Mouse (Mus musculus) limb, embryonic 10.5 days (tissue): Measurements from ENCODE around the gene Epb41l4b. TPM values are rescaled to one million over a fixed set of nuclear protein-coding genes. Genes with fewer than 3 reads are reported as not detected.

ENCODE experiments used
- DNase-seq: peaks from one replicate; pipeline ENCODE4 v3.0.0-alpha.2; 2017; ENCODE audit warnings: low spot score
- H3K27ac ChIP-seq: fragments of 300-500 bp; sonication (generic); 2 replicates; pipeline ENCODE4 v1.5.1; 2016; ENCODE audit warnings: mild to moderate bottlenecking
- H3K27me3 ChIP-seq: fragments of 300-500 bp; sonication (generic); 2 replicates; pipeline ENCODE4 v1.6.1; 2016; ENCODE audit warnings: low read depth, mild to moderate bottlenecking; ENCODE audit not compliant: poor library complexity, severe bottlenecking
- H3K36me3 ChIP-seq: fragments of 300-500 bp; sonication (generic); 2 replicates; pipeline ENCODE4 v1.6.1; 2016; ENCODE audit warnings: mild to moderate bottlenecking, moderate library complexity
- H3K4me1 ChIP-seq: fragments of 300-500 bp; sonication (generic); 2 replicates; pipeline ENCODE4 v1.6.1; 2016
- H3K4me3 ChIP-seq: fragments of 300-500 bp; sonication (generic); 2 replicates; pipeline ENCODE4 v1.5.1; 2016; ENCODE audit warnings: mild to moderate bottlenecking, moderate library complexity
- H3K9me3 ChIP-seq: fragments of 300-500 bp; sonication (generic); replicated peaks from 2 replicates; pipeline ENCODE4 v1.6.1; 2016; ENCODE audit warnings: mild to moderate bottlenecking
- WGBS: fragments of 180-500 bp; shearing (Covaris S2); methylation state at CpG from one replicate; pipeline ENCODE4 v1.1.7; 2016; 5-methylcytosine and 5-hydroxymethylcytosine counted together
- polyA plus RNA-seq: library from polyadenylated mRNA; unstranded; fragments of >200 nt; fragmentation: Nextera tagmentation; extraction: Ambion mirVana; gene quantifications from 2 replicates; pipeline ENCODE4 v1.2.1, GENCODE M21; 2016

Gene Epb41l4b
- polyA plus RNA-seq, result 1.1 and 1.6 TPM in 2 replicates

GRCm38 (mm10) chr4:57143026-57143937 lies at the start of gene Epb41l4b:
Epb41l4b (minus strand) TSS chr4:57143437.
- peaks cover 35% of the 10 kb centered on the region for H3K4me1 ChIP-seq
- no peaks in the 10 kb centered on the region for H3K36me3 ChIP-seq
- DNase-seq, result peak; percentile 91
- WGBS, result 13% methylated on average over 126 of the region's 142 CpGs
- no peaks in the 10 kb centered on the region for H3K9me3 ChIP-seq
- H3K27me3 ChIP-seq, result peaks cover 52% of the 10 kb centered on the region
- H3K4me3 ChIP-seq, result peak within 1 kb of the TSS; percentile 76
- peak within 1 kb of the TSS; percentile 88 for H3K27ac ChIP-seq

GRCm38 (mm10) chr4:57191543-57192283 lies 48.5 kb upstream of the Epb41l4b start:
- WGBS, result 85% methylated on average over 9 of the region's 9 CpGs
- DNase-seq, result no peak

GRCm38 (mm10) chr4:57189881-57190280 lies 46.6 kb upstream of the Epb41l4b start:
- H3K36me3 ChIP-seq, result no peaks in the 10 kb centered on the region
- no peak overlapping the region for H3K27ac ChIP-seq
- peaks cover 19% of the 10 kb centered on the region for H3K4me1 ChIP-seq
- 95% methylated on average over 2 of the region's 2 CpGs for WGBS
- H3K4me3 ChIP-seq, result no peak overlapping the region
- no peak for DNase-seq
- H3K27me3 ChIP-seq, result no peaks in the 10 kb centered on the region
- no peaks in the 10 kb centered on the region for H3K9me3 ChIP-seq

More at GRCm38 (mm10) chr4:57191543-57192283, 48.5 kb upstream of the Epb41l4b start:
- no peaks in the 10 kb centered on the region for H3K9me3 ChIP-seq
- H3K36me3 ChIP-seq, result no peaks in the 10 kb centered on the region
- 0 out of 2 replicates have a peak, but pooled peaks cover 4% of the 10 kb centered on the region for H3K4me1 ChIP-seq
- H3K27ac ChIP-seq, result no peak overlapping the region
- no peak overlapping the region for H3K4me3 ChIP-seq
- no peaks in the 10 kb centered on the region for H3K27me3 ChIP-seq

GRCm38 (mm10) chr4:57186035-57186434 lies 42.8 kb upstream of the Epb41l4b start:
- no peak for DNase-seq
- no peak overlapping the region for H3K27ac ChIP-seq
- 30% methylated on average over 6 of the region's 6 CpGs for WGBS

GRCm38 (mm10) chr4:57185462-57185861 lies 42.2 kb upstream of the Epb41l4b start:
- Histone ChIP-seq H3K4me3 (no peak overlapping the region), H3K27me3 (no peaks in the 10 kb centered on the region), H3K4me1 (peaks cover 18% of the 10 kb centered on the region), H3K27ac (no peak overlapping the region), H3K36me3 (no peaks in the 10 kb centered on the region), H3K9me3 (no peaks in the 10 kb centered on the region)
- 85% methylated on average over 8 of the region's 8 CpGs for WGBS
- no peak for DNase-seq

More at GRCm38 (mm10) chr4:57186035-57186434, 42.8 kb upstream of the Epb41l4b start:
- H3K9me3 ChIP-seq, result no peaks in the 10 kb centered on the region
- H3K4me1 ChIP-seq, result peaks cover 18% of the 10 kb centered on the region
- no peaks in the 10 kb centered on the region for H3K27me3 ChIP-seq
- no peaks in the 10 kb centered on the region for H3K36me3 ChIP-seq
- H3K4me3 ChIP-seq, result no peak overlapping the region

GRCm38 (mm10) chr4:57183493-57183892 lies 40.3 kb upstream of the Epb41l4b start:
- H3K9me3 ChIP-seq, result no peaks in the 10 kb centered on the region
- DNase-seq, result no peak

GRCm38 (mm10) chr4:57181538-57181937 lies 38.3 kb upstream of the Epb41l4b start:
- no peaks in the 10 kb centered on the region for H3K36me3 ChIP-seq
- no peaks in the 10 kb centered on the region for H3K27me3 ChIP-seq
- H3K27ac ChIP-seq, result no peak overlapping the region
- 78% methylated on average over 1 of the region's 1 CpGs for WGBS
- DNase-seq, result no peak
- no peaks in the 10 kb centered on the region for H3K9me3 ChIP-seq
- H3K4me1 ChIP-seq, result peaks cover 16% of the 10 kb centered on the region
- no peak overlapping the region for H3K4me3 ChIP-seq

More at GRCm38 (mm10) chr4:57183493-57183892, 40.3 kb upstream of the Epb41l4b start:
- H3K4me1 ChIP-seq, result peaks cover 18% of the 10 kb centered on the region
- no peaks in the 10 kb centered on the region for H3K36me3 ChIP-seq
- no peak overlapping the region for H3K4me3 ChIP-seq
- 74% methylated on average over 4 of the region's 4 CpGs for WGBS
- no peak overlapping the region for H3K27ac ChIP-seq
- no peaks in the 10 kb centered on the region for H3K27me3 ChIP-seq

GRCm38 (mm10) chr4:57178881-57179280 lies 35.6 kb upstream of the Epb41l4b start:
- no peak for DNase-seq
- Histone ChIP-seq H3K27ac (no peak overlapping the region), H3K27me3 (no peaks in the 10 kb centered on the region), H3K36me3 (no peaks in the 10 kb centered on the region), H3K4me1 (peaks cover 15% of the 10 kb centered on the region; the same call in 1 of the 2 replicates), H3K9me3 (no peaks in the 10 kb centered on the region), H3K4me3 (no peak overlapping the region)
- WGBS, result 79% methylated on average over 4 of the region's 4 CpGs

- WGBS, result 70% methylated on average over 10 of the region's 10 CpGs
- no peaks in the 10 kb centered on the region for H3K9me3 ChIP-seq
- no peak for DNase-seq
- H3K4me1 ChIP-seq, result peaks cover 15% of the 10 kb centered on the region
- H3K36me3 ChIP-seq, result no peaks in the 10 kb centered on the region
- no peak overlapping the region for H3K27ac ChIP-seq
- H3K4me3 ChIP-seq, result no peak overlapping the region
- H3K27me3 ChIP-seq, result no peaks in the 10 kb centered on the region
These were observed 32.1 kb upstream of the Epb41l4b start for GRCm38 (mm10) chr4:57175329-57175728.

- Histone ChIP-seq H3K36me3 (no peaks in the 10 kb centered on the region), H3K27me3 (no peaks in the 10 kb centered on the region), H3K4me1 (peaks cover 15% of the 10 kb centered on the region), H3K27ac (no peak overlapping the region), H3K4me3 (no peak overlapping the region), H3K9me3 (no peaks in the 10 kb centered on the region)
- WGBS, result 78% methylated on average over 8 of the region's 8 CpGs
- no peak for DNase-seq
These were observed 29.6 kb upstream of the Epb41l4b start for GRCm38 (mm10) chr4:57172861-57173260.

- H3K4me1 ChIP-seq, result peaks cover 22% of the 10 kb centered on the region
- DNase-seq, result no peak
- H3K27ac ChIP-seq, result no peak overlapping the region
- no peaks in the 10 kb centered on the region for H3K36me3 ChIP-seq
- no peaks in the 10 kb centered on the region for H3K9me3 ChIP-seq
- 89% methylated on average over 5 of the region's 5 CpGs for WGBS
- no peak overlapping the region for H3K4me3 ChIP-seq
- H3K27me3 ChIP-seq, result no peaks in the 10 kb centered on the region
These were observed 28.6 kb upstream of the Epb41l4b start for GRCm38 (mm10) chr4:57171817-57172216.

GRCm38 (mm10) chr4:57168680-57169079 lies 25.4 kb upstream of the Epb41l4b start:
- Histone ChIP-seq H3K27me3 (no peaks in the 10 kb centered on the region; the same call in 1 of the 2 replicates), H3K27ac (no peak overlapping the region), H3K4me3 (no peak overlapping the region), H3K4me1 (peaks cover 22% of the 10 kb centered on the region), H3K9me3 (no peaks in the 10 kb centered on the region), H3K36me3 (no peaks in the 10 kb centered on the region)
- DNase-seq, result no peak
- WGBS, result 86% methylated on average over 3 of the region's 3 CpGs

GRCm38 (mm10) chr4:57168277-57168676 lies 25.0 kb upstream of the Epb41l4b start:
- no peak for DNase-seq
- Histone ChIP-seq H3K9me3 (no peaks in the 10 kb centered on the region), H3K4me1 (peaks cover 22% of the 10 kb centered on the region), H3K27ac (no peak overlapping the region), H3K36me3 (no peaks in the 10 kb centered on the region), H3K27me3 (no peaks in the 10 kb centered on the region; the same call in 1 of the 2 replicates), H3K4me3 (no peak overlapping the region)
- 88% methylated on average over 1 of the region's 1 CpGs for WGBS
